Mouse (Mus musculus) lung, postnatal 0 days (tissue): ENCODE results near the gene Gm10681. TPM values are rescaled to one million over a fixed set of nuclear protein-coding genes. Genes with fewer than 3 reads are reported as not detected.
A peak's percentile ranks its signal among the peaks of the same experiment; 100 is the strongest.
"Not testable (repeated sequence)": the region's sequence is repeated elsewhere in the genome, so short reads cannot be mapped to it uniquely, and the experiment has no call there.

Experiments
- ATAC-seq: fragments of 200-750 bp; cut with Nextera tagmentation; 2 replicates; pipeline ENCODE4 v1.8.0; 2017; ENCODE audit warnings: moderate library complexity
- DNase-seq: peaks from one replicate; pipeline ENCODE4 v3.0.0-alpha.2; 2016; ENCODE audit warnings: low spot score
- H3K27ac ChIP-seq: fragments of 300-500 bp; sonication (generic); 2 replicates; pipeline ENCODE4 v1.5.1; 2014; ENCODE audit warnings: antibody characterized with exemption, mild to moderate bottlenecking, low read length, mixed read lengths
- H3K27me3 ChIP-seq: fragments of 300-500 bp; sonication (generic); replicated peaks from 2 replicates; pipeline ENCODE4 v1.6.1; 2014; ENCODE audit warnings: low read length, mixed read lengths; ENCODE audit not compliant: insufficient read depth
- H3K36me3 ChIP-seq: fragments of 300-500 bp; sonication (generic); 2 replicates; pipeline ENCODE4 v1.6.1; 2014; ENCODE audit warnings: low read length, mixed read lengths; ENCODE audit not compliant: insufficient read depth
- H3K4me1 ChIP-seq: fragments of 300-500 bp; sonication (generic); 2 replicates; pipeline ENCODE4 v1.6.1; 2014; ENCODE audit warnings: antibody characterized with exemption, low read depth, low read length, mixed read lengths; ENCODE audit not compliant: insufficient read depth
- H3K4me2 ChIP-seq: fragments of 300-500 bp; sonication (generic); replicated peaks from 2 replicates; pipeline ENCODE4 v1.6.1; 2014; ENCODE audit warnings: low read depth, mild to moderate bottlenecking, low read length, moderate library complexity, mixed read lengths
- H3K4me3 ChIP-seq: fragments of 300-500 bp; sonication (generic); 2 replicates; pipeline ENCODE4 v1.5.1; 2014; ENCODE audit warnings: low read depth, low read length
- H3K9ac ChIP-seq: fragments of 300-500 bp; sonication (generic); replicated peaks from 2 replicates; pipeline ENCODE4 v1.6.1; 2014; ENCODE audit warnings: low read depth, mild to moderate bottlenecking
- H3K9me3 ChIP-seq: fragments of 300-500 bp; sonication (generic); 2 replicates; pipeline ENCODE4 v1.6.1; 2016; ENCODE audit warnings: low read length, mixed read lengths
- CTCF ChIP-seq: IDR thresholded peaks from 2 replicates; pipeline ENCODE4 v1.5.1; 2016; ENCODE audit warnings: antibody characterized with exemption, mild to moderate bottlenecking
- EP300 ChIP-seq: IDR thresholded peaks from 2 replicates; pipeline ENCODE4 v1.6.1; 2016; ENCODE audit warnings: antibody characterized with exemption, mild to moderate bottlenecking, control low read depth
- WGBS: fragments of 180-500 bp; shearing (Covaris S2); extraction: QIAGEN DNeasy Blood & Tissue Kit; methylation state at CpG from one replicate; pipeline ENCODE4 v1.1.7; 2014; 5-methylcytosine and 5-hydroxymethylcytosine counted together
- polyA plus RNA-seq: library from polyadenylated mRNA; unstranded; fragments of >200 nt; fragmentation: Nextera tagmentation; extraction: Ambion mirVana; gene quantifications from 2 replicates; pipeline ENCODE4 v1.2.1, GENCODE M21; 2015

Gene Gm10681
- not detected in 2 replicates for polyA plus RNA-seq

DNA sequence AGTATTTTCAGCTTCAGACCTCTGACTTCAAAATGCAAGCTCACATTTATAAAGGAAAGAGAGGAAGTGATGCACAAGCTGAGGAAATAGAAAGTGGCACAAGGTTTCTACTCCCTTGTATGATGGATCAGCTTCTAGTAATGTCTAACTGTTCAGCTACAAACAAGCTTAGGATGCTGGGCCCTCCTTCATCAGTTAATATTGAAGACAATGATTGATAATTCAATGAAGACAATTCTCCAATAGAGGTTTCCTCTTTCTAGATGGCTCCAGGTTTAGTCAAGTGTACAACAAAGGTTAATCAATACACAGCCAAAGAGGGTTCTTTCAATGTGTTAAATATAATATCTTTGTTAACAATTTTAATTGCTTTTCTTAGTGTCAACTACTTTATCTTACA is at the start of gene Gm10681:
Gene Gm10681, minus strand, starts transcription at position 101 of the 400 bp plus-strand sequence.
- no peak within 1 kb of the TSS for H3K27ac ChIP-seq
- H3K36me3 ChIP-seq = no peaks in the 10 kb centered on the region
- no peak within 1 kb of the TSS for H3K9ac ChIP-seq
- no peak for TF ChIP-seq EP300
- TF ChIP-seq CTCF = no peak
- H3K4me1 ChIP-seq = no peaks in the 10 kb centered on the region
- H3K4me3 ChIP-seq = no peak within 1 kb of the TSS
- no peak for ATAC-seq
- no peak for DNase-seq
- no peak within 1 kb of the TSS for H3K4me2 ChIP-seq
- no peaks in the 10 kb centered on the region for H3K27me3 ChIP-seq
- no peaks in the 10 kb centered on the region for H3K9me3 ChIP-seq

DNA sequence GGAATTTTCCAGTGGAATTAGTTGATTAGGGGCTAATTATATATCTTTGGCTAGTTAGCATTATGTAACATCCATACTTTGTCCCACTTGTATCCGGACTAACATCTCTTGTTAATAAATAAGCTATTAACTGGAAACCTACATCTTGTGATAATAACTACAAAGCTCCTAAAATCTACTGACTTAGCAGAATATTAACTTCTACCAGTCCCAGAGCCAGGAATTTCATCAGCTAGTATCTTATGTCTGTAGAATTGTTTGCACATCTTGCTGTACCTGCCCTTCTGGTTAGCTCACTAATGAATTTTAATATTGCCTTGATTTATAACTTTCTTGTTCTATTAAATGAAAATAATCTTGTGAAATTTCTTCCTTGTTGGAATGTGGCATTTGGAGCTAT is 46.5 kb upstream of the Gm10681 start:
- H3K9me3 ChIP-seq = no peaks in the 10 kb centered on the region
- H3K9ac ChIP-seq = no peak overlapping the region
- H3K27ac ChIP-seq = no peak overlapping the region
- no peak overlapping the region for H3K4me2 ChIP-seq
- no peaks in the 10 kb centered on the region for H3K27me3 ChIP-seq
- TF ChIP-seq EP300 (no peak), CTCF (no peak)
- DNase-seq = no peak
- H3K4me3 ChIP-seq = no peak overlapping the region
- no peaks in the 10 kb centered on the region for H3K4me1 ChIP-seq
- WGBS = 67% methylated on average over 1 of the region's 1 CpGs
- no peaks in the 10 kb centered on the region for H3K36me3 ChIP-seq
- ATAC-seq = no peak

GRCm38 (mm10) chr3:98630152-98630551 is 41.5 kb upstream of the Gm10681 start, which contains the start of gene Hsd3b5:
TSS of gene Hsd3b5 (minus strand) at chr3:98630252.
- ATAC-seq (no peak), DNase-seq (no peak)
- H3K9ac ChIP-seq = no peak within 1 kb of the TSS
- no peaks in the 10 kb centered on the region for H3K36me3 ChIP-seq
- no peaks in the 10 kb centered on the region for H3K27me3 ChIP-seq
- no peaks in the 10 kb centered on the region for H3K9me3 ChIP-seq
- no peak for TF ChIP-seq EP300
- no peak for TF ChIP-seq CTCF
- no peak within 1 kb of the TSS for H3K4me3 ChIP-seq
- no peaks in the 10 kb centered on the region for H3K4me1 ChIP-seq
- H3K4me2 ChIP-seq = no peak within 1 kb of the TSS
- no peak within 1 kb of the TSS for H3K27ac ChIP-seq

DNA sequence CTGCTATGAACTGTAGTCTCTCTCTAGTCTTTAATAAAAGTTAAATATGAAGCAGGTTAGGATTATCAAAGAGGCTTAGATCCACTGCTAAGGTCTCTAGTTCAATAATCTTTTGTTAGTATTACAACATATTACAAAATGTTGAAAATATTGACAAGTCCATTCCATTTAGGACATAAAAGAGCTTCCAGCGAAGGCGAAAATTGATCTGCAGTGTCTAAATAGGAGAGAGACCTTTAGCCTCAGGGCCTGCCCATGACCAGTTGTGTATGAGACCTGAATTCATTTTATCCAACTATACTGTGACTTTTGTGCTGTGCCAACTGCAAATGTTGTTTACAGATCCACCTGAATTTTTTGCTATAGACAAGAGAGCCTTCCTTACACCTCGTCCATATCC is 41.0 kb upstream of the Gm10681 start:
- TF ChIP-seq EP300 = no peak
- TF ChIP-seq CTCF = no peak
- Histone ChIP-seq H3K27me3 (no peaks in the 10 kb centered on the region), H3K9me3 (no peaks in the 10 kb centered on the region), H3K4me1 (no peaks in the 10 kb centered on the region), H3K27ac (no peak overlapping the region), H3K4me2 (no peak overlapping the region), H3K36me3 (no peaks in the 10 kb centered on the region), H3K9ac (no peak overlapping the region), H3K4me3 (no peak overlapping the region)
- ATAC-seq (no peak), DNase-seq (no peak)
- 78% methylated on average over 3 of the region's 3 CpGs for WGBS

- not testable (repeated sequence) for H3K36me3 ChIP-seq, ATAC-seq, H3K9me3 ChIP-seq, H3K27ac ChIP-seq, H3K4me2 ChIP-seq, H3K27me3 ChIP-seq, H3K4me1 ChIP-seq, H3K9ac ChIP-seq, DNase-seq, H3K4me3 ChIP-seq
- WGBS = 71% methylated on average over 1 of the region's 1 CpGs
These were observed 28.2 kb upstream of the Gm10681 start for GRCm38 (mm10) chr3:98616786-98617185.

DNA sequence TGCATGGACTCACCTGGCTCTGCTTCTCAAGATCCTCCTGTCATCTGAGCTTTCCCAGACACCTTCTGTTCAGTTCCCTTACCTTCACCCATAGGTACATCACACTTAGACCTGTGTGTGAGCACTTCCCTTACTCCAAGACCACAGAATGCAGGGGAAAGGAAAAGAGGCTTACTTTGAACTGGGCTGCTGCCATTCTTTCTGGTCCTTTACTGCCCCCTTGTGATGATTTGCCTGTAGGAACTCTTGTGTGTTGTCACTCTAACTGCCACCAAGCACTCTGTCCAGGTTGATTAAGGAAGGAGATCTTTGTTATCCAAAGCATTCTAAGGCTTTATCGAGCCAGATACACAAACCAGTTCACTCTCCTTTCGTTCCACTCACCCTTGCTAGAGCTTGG is 27.6 kb upstream of the Gm10681 start:
- 0 out of 2 replicates have a peak, but pooled peaks have one; percentile 26 for ATAC-seq
- 15% methylated on average over 2 of the region's 2 CpGs for WGBS
- DNase-seq, H3K27me3 ChIP-seq, H3K4me1 ChIP-seq, H3K9ac ChIP-seq, H3K36me3 ChIP-seq, H3K4me2 ChIP-seq, H3K9me3 ChIP-seq, H3K4me3 ChIP-seq, H3K27ac ChIP-seq: not testable (repeated sequence)

DNA sequence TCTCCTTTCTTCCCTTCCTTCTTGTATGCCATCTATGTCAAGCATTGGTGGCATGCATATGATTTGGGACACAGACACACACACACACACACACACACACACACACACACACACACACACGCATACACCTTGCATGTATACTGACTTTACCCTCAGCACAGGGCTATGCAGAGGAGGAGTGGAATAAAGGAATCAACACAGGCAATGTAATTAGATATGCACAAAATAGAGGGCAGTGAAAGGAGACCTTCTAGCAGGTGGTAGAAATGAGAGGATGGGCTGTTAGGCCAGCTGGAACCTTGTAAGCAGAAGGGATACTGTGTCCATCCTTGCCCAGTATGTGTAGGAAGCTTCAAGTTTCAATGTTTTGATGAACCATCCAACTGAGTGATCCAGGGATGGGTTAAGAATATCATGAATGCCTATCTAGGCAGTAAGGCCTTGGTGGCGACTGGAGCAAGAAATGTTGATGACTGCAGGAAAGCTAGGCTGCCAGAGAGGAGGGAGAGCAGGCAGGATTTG is 25.9 kb upstream of the Gm10681 start:
- not testable (repeated sequence) for DNase-seq, H3K4me3 ChIP-seq, H3K4me2 ChIP-seq, H3K9me3 ChIP-seq, H3K9ac ChIP-seq, H3K36me3 ChIP-seq, H3K4me1 ChIP-seq, H3K27me3 ChIP-seq, ATAC-seq, H3K27ac ChIP-seq
- 56% methylated on average over 2 of the region's 2 CpGs for WGBS
